Mouse (Mus musculus): Measurements from ENCODE around the gene Zfp217. TPM values are rescaled to one million over a fixed set of nuclear protein-coding genes. Genes with fewer than 3 reads are reported as not detected.

Gene Zfp217
- total RNA-seq, 2 experiments from 2014 or later, result 75.7 to 169 TPM

- ATAC-seq (replicated peaks; ENCODE audit: low FRiP score, poor library complexity, severe bottlenecking), result no peak
These were observed 38.4 kb downstream of the Zfp217 start for GRCm38 (mm10) chr2:170109528-170109927.

DNA sequence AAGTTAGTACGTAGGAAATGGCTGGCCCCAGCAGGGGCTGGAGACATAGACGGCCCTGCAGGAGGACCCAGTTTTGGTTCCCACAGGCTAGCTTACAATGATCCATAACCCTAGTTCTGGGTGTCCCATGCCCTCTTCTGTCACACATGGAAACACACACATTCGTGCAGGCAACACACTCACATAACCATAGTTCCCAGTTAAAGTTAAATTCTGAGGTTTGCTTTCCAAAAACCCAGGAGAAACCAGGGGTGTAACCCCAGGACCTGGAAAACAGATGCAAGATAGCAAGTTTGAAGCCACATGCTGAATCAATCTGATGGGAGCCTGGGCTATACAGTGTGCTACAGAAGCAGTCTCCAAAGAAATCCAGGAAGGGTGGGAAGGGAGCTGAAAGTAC, 40.1 kb downstream of the Zfp217 start:
- no peak for ATAC-seq (replicated peaks; ENCODE audit: low FRiP score, poor library complexity, severe bottlenecking)

- ATAC-seq (replicated peaks; ENCODE audit: low FRiP score, poor library complexity, severe bottlenecking), result no peak
These were observed 41.9 kb downstream of the Zfp217 start for GRCm38 (mm10) chr2:170106000-170106399.

GRCm38 (mm10) chr2:170104396-170104795, 43.5 kb downstream of the Zfp217 start:
- no peak for ATAC-seq (replicated peaks; ENCODE audit: low FRiP score, poor library complexity, severe bottlenecking)

- peak; percentile 69 for ATAC-seq (replicated peaks; ENCODE audit: low FRiP score, poor library complexity, severe bottlenecking)
These were observed 44.1 kb downstream of the Zfp217 start for GRCm38 (mm10) chr2:170103852-170104251.

DNA sequence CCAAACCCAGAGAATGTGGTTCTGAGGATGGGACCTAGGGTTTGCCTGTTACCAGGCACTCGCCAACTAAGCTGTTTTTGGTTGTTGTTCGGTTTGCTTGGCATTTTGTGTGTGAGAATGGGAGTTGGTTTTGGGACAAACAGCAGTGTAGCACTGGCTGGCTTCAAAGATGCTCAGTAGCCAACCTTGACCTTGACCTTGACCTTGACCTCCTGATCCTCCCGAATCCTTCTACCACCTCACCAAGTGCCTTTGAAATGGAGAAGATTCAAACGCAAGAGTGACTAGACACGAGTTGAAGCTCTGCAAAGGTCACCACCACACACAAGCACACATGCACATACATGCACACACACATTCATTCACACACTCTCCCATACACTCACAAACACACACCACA, 44.6 kb downstream of the Zfp217 start:
- ATAC-seq (replicated peaks; ENCODE audit: low FRiP score, poor library complexity, severe bottlenecking), result no peak

- ATAC-seq (replicated peaks; ENCODE audit: low FRiP score, poor library complexity, severe bottlenecking), result no peak
These were observed 46.0 kb downstream of the Zfp217 start for GRCm38 (mm10) chr2:170101932-170102331.

GRCm38 (mm10) chr2:170101132-170101531, 46.8 kb downstream of the Zfp217 start:
- peak; percentile 81 for ATAC-seq (replicated peaks; ENCODE audit: low FRiP score, poor library complexity, severe bottlenecking)

- no peak for ATAC-seq (replicated peaks; ENCODE audit: low FRiP score, poor library complexity, severe bottlenecking)
These were observed 53.0 kb downstream of the Zfp217 start for GRCm38 (mm10) chr2:170094871-170095270.

DNA sequence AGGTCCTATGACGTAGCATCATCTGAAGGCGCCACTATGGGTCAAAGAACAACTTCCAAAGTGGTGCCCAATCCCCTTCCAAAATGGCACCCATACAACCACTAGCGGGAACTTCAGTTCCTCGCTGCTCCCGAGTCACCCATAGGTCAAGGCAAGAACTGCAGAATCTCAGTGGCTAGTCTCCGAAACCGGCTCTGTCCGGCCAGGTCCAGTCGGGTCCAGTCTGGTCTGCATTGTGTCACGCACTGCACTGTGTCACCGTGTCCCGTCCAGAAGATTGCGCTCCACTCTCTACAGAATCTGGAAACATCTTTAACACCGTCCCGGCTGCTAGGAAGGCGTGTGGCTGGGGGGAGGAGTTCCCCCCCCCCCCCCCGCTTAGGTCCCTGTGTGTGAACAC, 53.7 kb downstream of the Zfp217 start:
- ATAC-seq (replicated peaks; ENCODE audit: low FRiP score, poor library complexity, severe bottlenecking), result no peak

DNA sequence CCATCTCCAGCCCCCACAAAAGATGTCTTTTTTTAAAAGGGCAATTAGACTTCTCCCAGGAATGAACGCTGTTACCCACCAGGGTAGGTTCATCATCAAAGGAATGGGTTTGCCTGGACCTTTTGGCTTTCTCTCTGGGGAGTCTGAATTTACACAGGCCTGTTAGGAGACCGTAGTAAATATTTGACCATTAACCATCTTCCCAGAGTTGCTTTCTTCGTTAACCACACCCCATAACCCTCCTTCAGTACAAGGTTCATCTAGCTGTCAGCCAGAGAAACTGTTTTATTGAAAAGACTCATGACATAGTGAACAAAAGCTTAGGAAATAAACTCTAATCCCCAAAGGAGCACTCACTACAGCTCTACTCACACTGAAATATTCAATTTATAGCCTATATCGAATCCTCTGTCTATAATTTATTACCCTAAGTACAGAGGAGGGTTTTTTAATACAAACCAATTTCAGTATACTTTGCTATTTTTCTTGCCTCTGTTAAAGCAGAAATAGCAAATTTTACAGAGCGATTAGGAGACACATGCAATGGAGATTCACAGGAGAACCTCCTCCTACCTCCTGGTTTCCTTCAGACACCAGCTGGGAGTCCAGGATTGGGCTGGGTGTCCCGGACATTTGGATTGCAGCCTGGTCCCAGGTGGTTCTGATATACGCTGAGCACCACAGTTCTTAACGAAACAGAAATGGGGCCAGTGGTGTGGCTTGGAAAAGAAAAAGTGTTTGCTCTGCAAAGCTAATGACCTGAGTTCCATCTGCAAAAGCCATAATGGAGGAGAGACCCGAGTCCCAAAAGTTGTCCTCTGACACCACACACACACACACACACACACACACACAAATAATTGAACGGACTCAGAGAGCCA, 56.1 kb downstream of the Zfp217 start:
- ATAC-seq (replicated peaks; ENCODE audit: low FRiP score, poor library complexity, severe bottlenecking), result no peak

- no peak for ATAC-seq (replicated peaks; ENCODE audit: low FRiP score, poor library complexity, severe bottlenecking)
These were observed 69.4 kb downstream of the Zfp217 start for GRCm38 (mm10) chr2:170078442-170079017.

GRCm38 (mm10) chr2:170078041-170078440, 69.9 kb downstream of the Zfp217 start:
- no peak for ATAC-seq (replicated peaks; ENCODE audit: low FRiP score, poor library complexity, severe bottlenecking)

- ATAC-seq (replicated peaks; ENCODE audit: low FRiP score, poor library complexity, severe bottlenecking), result no peak
These were observed 70.9 kb downstream of the Zfp217 start for GRCm38 (mm10) chr2:170076941-170077490.

GRCm38 (mm10) chr2:170070641-170071241, 77.2 kb downstream of the Zfp217 start:
- ATAC-seq (replicated peaks; ENCODE audit: low FRiP score, poor library complexity, severe bottlenecking), result no peak

GRCm38 (mm10) chr2:170069976-170070375, 77.9 kb downstream of the Zfp217 start:
- no peak for ATAC-seq (replicated peaks; ENCODE audit: low FRiP score, poor library complexity, severe bottlenecking)

GRCm38 (mm10) chr2:170062378-170062777, 85.5 kb downstream of the Zfp217 start:
- ATAC-seq (replicated peaks; ENCODE audit: low FRiP score, poor library complexity, severe bottlenecking), result no peak

- no peak for ATAC-seq (replicated peaks; ENCODE audit: low FRiP score, poor library complexity, severe bottlenecking)
These were observed 87.8 kb downstream of the Zfp217 start for GRCm38 (mm10) chr2:170060066-170060465.

DNA sequence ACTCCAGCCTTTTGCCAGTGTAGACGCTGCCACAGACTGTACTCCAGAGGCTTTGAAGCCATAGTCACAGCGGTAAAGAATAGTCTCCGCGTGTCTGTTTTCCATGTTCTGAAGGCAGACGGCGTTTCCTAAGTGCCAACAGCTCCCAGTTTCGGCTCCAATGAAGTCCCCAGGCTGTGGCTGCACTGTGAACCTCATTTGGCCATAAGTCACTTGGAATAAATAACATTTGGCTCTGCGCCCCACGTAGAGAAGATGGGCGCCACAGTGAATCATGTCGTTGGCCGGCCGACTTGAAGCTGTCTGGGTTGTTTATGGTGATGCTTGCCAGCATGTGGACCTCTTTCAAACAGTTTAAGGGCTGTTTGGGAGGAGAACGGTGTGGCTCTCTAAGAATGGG, 89.1 kb downstream of the Zfp217 start:
- ATAC-seq (replicated peaks; ENCODE audit: low FRiP score, poor library complexity, severe bottlenecking), result no peak

All from erythroblast, adult 5-6 weeks (primary cell).